Mouse (Mus musculus): ENCODE results near the gene Ddx54. TPM values are rescaled to one million over a fixed set of nuclear protein-coding genes. Genes with fewer than 3 reads are reported as not detected.

Ddx54 gene
- polyA plus RNA-seq, 2 experiments = 34.1 to 36.1 TPM

DNA sequence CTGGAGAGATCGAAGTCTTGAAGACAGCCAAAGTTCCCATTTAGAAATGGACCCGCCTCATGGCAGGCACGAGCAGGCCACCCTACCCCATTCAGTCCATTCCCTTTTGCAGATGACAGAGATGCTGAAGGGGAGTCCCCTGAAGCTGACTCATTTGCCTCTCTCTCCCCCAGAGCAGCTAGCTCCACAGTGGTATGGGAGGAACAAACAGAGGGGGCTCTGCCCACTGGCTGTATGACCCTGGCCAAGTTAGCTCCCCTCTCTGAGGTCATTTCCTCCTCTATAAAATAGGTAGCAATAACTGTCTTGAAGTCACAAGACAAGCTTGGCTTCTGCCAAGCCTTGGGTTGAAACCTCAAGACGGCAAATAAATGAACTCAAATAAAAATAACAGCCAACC, 29.0 kb upstream of the Ddx54 start:
- Histone ChIP-seq H3K27me3 (ENCODE audit: control insufficient read depth, insufficient read depth, low read length) (no peaks in the 10 kb centered on the region), H3K9me3 (ENCODE audit: control insufficient read depth, low read length) (no peaks in the 10 kb centered on the region), H3K4me2 (replicated peaks; ENCODE audit: low read depth, low read length, severe bottlenecking) (no peak overlapping the region), H3K4me1 (ENCODE audit: control insufficient read depth, insufficient read depth, low read length) (peaks cover 39% of the 10 kb centered on the region), H3K9ac (ENCODE audit: low read depth, low read length, severe bottlenecking) (no peak overlapping the region), H3K27ac (replicated peaks; ENCODE audit: low read depth, low read length) (no peak overlapping the region), H3K36me3 (ENCODE audit: control insufficient read depth, insufficient read depth, low read length) (peaks cover 26% of the 10 kb centered on the region), H3K4me3 (replicated peaks; ENCODE audit: low read length) (no peak overlapping the region)
- WGBS = 86% methylated on average over 4 of the region's 4 CpGs
- DNase-seq (ENCODE audit: low spot score) (no peak), ATAC-seq (ENCODE audit: low FRiP score, low read depth) (no peak)
- no peak for TF ChIP-seq POLR2A (IDR thresholded peaks at IDR 0.05; ENCODE audit: borderline replicate concordance, extremely low read depth, insufficient read depth, insufficient read length)

DNA sequence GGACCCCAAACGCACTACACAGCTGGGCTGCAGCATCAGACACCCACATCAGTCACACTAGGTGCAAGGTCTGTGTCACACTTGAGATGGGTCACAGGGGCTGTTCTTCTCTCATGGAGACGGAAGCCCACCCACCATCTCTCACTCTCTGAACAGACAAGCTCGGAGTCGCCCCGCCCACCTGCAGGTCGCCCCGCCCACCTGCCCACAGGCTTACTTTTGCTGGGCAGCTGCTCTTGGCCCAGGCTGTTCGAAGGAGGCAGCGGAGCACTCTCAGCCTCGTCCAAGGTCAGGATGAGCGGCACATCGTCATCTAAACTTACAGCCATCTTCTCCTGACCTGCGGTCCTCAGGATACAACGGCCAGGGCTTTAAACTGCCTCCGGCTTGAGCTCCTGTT, 27.6 kb upstream of the Ddx54 start:
- WGBS = 45% methylated on average over 15 of the region's 15 CpGs
- Histone ChIP-seq H3K27me3 (ENCODE audit: control insufficient read depth, insufficient read depth, low read length) (no peaks in the 10 kb centered on the region), H3K36me3 (ENCODE audit: control insufficient read depth, insufficient read depth, low read length) (peaks cover 26% of the 10 kb centered on the region), H3K27ac (replicated peaks; ENCODE audit: low read depth, low read length) (no peak overlapping the region), H3K9me3 (ENCODE audit: control insufficient read depth, low read length) (no peaks in the 10 kb centered on the region), H3K4me2 (replicated peaks; ENCODE audit: low read depth, low read length, severe bottlenecking) (no peak overlapping the region), H3K9ac (ENCODE audit: low read depth, low read length, severe bottlenecking) (no peak overlapping the region), H3K4me1 (ENCODE audit: control insufficient read depth, insufficient read depth, low read length) (peaks cover 24% of the 10 kb centered on the region), H3K4me3 (replicated peaks; ENCODE audit: low read length) (no peak overlapping the region)
- ATAC-seq (ENCODE audit: low FRiP score, low read depth) = no peak
- no peak for DNase-seq (ENCODE audit: low spot score)
- TF ChIP-seq POLR2A (IDR thresholded peaks at IDR 0.05; ENCODE audit: borderline replicate concordance, extremely low read depth, insufficient read depth, insufficient read length) = no peak

DNA sequence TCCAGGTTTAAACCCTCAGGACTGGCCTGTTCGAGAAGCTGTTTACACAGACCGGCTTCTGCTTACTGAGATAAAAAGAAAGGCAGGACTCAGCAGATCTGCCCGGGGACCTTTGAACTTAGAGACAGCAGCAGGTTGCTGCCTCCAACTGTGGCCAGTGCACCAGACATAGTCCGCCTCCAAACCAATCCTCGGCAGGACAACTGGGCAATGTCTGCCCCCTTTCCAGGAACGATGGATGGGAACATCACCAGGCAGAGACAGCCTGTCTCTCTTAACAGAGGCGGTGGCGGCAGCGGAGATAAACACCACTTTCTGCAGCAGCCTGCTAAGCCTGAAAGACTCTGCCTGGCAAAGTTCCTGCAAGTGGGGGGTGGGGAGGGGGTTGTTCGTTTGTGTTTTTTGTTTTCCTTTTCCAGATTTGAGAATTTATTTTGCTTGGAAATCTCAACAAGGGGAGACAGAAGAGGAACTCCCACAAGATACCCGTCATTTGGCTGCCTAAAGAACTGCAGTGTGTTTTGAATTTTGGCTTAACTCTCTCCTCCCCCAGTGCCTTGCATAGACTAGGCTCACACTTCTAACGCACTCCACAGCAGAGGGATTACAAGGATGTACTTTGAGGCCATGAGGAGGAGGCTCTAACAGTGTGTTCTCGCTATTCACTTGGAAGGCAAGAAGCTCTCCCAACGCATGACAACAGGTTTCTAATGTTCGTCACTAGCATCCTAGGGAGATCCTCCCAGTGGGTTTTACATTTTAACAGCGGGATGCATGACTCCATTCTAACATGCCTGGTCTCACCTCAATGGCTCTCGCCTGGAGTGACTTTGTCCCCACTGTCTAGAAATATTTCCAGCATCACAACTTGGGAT, 25.6 kb upstream of the Ddx54 start:
- Histone ChIP-seq H3K27me3 (ENCODE audit: control insufficient read depth, insufficient read depth, low read length) (no peaks in the 10 kb centered on the region), H3K4me3 (replicated peaks; ENCODE audit: low read length) (peak overlapping the region; percentile 87), H3K4me1 (ENCODE audit: control insufficient read depth, insufficient read depth, low read length) (peaks cover 16% of the 10 kb centered on the region), H3K9me3 (ENCODE audit: control insufficient read depth, low read length) (no peaks in the 10 kb centered on the region), H3K4me2 (replicated peaks; ENCODE audit: low read depth, low read length, severe bottlenecking) (peak overlapping the region; percentile 86), H3K36me3 (ENCODE audit: control insufficient read depth, insufficient read depth, low read length) (peaks cover 23% of the 10 kb centered on the region), H3K9ac (ENCODE audit: low read depth, low read length, severe bottlenecking) (peak overlapping the region; percentile 80), H3K27ac (replicated peaks; ENCODE audit: low read depth, low read length) (no peak overlapping the region)
- TF ChIP-seq POLR2A (IDR thresholded peaks at IDR 0.05; ENCODE audit: borderline replicate concordance, extremely low read depth, insufficient read depth, insufficient read length) = no peak
- DNase-seq (ENCODE audit: low spot score) (no peak), ATAC-seq (ENCODE audit: low FRiP score, low read depth) (no peak)
- 16% methylated on average over 17 of the region's 17 CpGs for WGBS

DNA sequence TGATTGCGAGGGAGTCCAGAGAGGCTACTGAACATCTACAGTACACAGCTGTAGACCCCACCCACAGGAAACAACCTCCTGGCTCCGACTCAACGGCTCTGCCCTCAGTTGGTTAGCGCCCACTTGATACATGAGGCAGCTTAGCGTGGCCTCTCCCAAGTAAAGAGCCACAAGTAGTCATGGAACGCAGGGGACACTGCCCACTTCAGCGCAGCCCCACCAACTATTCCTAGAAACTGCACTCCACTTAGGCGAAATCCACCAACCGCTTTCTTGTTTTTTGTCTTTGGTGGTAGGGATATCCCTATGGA, 25.0 kb upstream of the Ddx54 start:
- H3K27ac ChIP-seq (replicated peaks; ENCODE audit: low read depth, low read length) = no peak overlapping the region
- peak overlapping the region; percentile 87 for H3K4me3 ChIP-seq (replicated peaks; ENCODE audit: low read length)
- 25% methylated on average over 9 of the region's 9 CpGs for WGBS
- no peaks in the 10 kb centered on the region for H3K27me3 ChIP-seq (ENCODE audit: control insufficient read depth, insufficient read depth, low read length)
- H3K9me3 ChIP-seq (ENCODE audit: control insufficient read depth, low read length) = no peaks in the 10 kb centered on the region
- TF ChIP-seq POLR2A (IDR thresholded peaks at IDR 0.05; ENCODE audit: borderline replicate concordance, extremely low read depth, insufficient read depth, insufficient read length) = no peak
- peaks cover 16% of the 10 kb centered on the region for H3K4me1 ChIP-seq (ENCODE audit: control insufficient read depth, insufficient read depth, low read length)
- H3K9ac ChIP-seq (ENCODE audit: low read depth, low read length, severe bottlenecking) = peak overlapping the region; percentile 80
- peaks cover 23% of the 10 kb centered on the region for H3K36me3 ChIP-seq (ENCODE audit: control insufficient read depth, insufficient read depth, low read length)
- no peak for ATAC-seq (ENCODE audit: low FRiP score, low read depth)
- H3K4me2 ChIP-seq (replicated peaks; ENCODE audit: low read depth, low read length, severe bottlenecking) = peak overlapping the region; percentile 86
- DNase-seq (ENCODE audit: low spot score) = no peak

DNA sequence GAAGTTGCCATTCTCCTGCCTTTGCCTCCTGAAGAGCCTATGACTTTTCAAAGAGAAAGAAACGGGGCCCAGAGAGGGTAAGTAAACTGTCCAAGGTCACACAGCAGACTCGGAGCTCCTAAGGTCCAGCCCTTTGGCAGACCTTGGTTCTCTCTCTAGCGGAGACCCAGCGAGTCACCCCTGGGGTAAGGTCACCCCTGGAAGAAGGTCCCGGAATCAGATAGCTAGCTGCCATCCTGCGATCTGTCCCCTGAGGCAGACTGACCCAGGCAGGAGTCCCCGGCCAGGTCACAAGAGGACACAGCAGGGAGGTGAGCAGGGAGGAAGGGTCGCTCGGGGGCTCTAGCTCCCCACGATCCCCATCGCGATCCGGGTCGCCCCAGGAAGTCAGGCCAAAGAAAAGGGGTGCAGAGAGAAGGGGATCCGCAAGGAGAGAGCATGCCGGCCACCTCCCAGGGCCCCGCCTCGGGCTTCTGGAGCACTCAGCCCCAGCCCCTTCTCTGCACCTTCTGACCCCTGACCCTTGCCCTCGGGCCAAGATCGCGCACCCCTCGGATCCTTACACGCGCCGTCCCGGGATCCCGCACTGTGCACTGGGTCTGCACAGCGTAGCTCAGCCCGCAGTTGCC, 24.5 kb upstream of the Ddx54 start:
- no peak for DNase-seq (ENCODE audit: low spot score)
- peak; percentile 95; the same call in 1 of the 2 replicates for TF ChIP-seq POLR2A (IDR thresholded peaks at IDR 0.05; ENCODE audit: borderline replicate concordance, extremely low read depth, insufficient read depth, insufficient read length)
- Histone ChIP-seq H3K4me3 (replicated peaks; ENCODE audit: low read length) (peak overlapping the region; percentile 87), H3K4me1 (ENCODE audit: control insufficient read depth, insufficient read depth, low read length) (peaks cover 16% of the 10 kb centered on the region), H3K9me3 (ENCODE audit: control insufficient read depth, low read length) (no peaks in the 10 kb centered on the region), H3K36me3 (ENCODE audit: control insufficient read depth, insufficient read depth, low read length) (peaks cover 20% of the 10 kb centered on the region), H3K27ac (replicated peaks; ENCODE audit: low read depth, low read length) (0 out of 2 replicates have a peak overlapping the region, but pooled peaks have one; percentile 33), H3K27me3 (ENCODE audit: control insufficient read depth, insufficient read depth, low read length) (no peaks in the 10 kb centered on the region), H3K4me2 (replicated peaks; ENCODE audit: low read depth, low read length, severe bottlenecking) (peak overlapping the region; percentile 86), H3K9ac (ENCODE audit: low read depth, low read length, severe bottlenecking) (peak overlapping the region; percentile 80)
- WGBS = 1% methylated on average over 28 of the region's 29 CpGs
- no peak for ATAC-seq (ENCODE audit: low FRiP score, low read depth)
